Mouse (Mus musculus) WW6 (cell line): ENCODE data around the gene Ryr3.
"Not testable (repeated sequence)": the region's sequence is repeated elsewhere in the genome, so short reads cannot be mapped to it uniquely, and the experiment has no call there.

Source experiments
- DNase-seq: peaks from one replicate; pipeline ENCODE4 v3.0.0-alpha.2; 2013; ENCODE audit warnings: low read depth, low spot score

Ryr3 gene

DNA sequence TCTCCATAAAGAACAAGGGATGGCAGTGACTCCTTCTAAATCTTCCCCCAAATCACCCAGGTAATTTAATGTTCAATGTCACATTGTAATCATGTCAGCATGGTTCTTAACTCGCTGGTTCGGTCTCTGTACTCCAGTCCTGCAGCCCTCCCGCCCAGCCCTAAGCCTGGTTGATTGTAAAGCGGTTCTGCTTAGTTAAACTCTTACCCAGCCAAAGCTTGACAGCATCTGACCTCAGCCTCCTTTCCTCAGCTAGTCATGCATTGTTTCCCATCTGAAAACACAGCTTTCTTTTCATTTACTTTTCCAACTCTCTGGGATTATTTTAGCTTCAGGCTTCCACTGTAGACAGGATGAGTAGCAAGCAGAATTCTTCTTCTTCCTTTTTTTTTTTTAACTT is 121.7 kb downstream of the Ryr3 start:
- DNase-seq: no peak

DNA sequence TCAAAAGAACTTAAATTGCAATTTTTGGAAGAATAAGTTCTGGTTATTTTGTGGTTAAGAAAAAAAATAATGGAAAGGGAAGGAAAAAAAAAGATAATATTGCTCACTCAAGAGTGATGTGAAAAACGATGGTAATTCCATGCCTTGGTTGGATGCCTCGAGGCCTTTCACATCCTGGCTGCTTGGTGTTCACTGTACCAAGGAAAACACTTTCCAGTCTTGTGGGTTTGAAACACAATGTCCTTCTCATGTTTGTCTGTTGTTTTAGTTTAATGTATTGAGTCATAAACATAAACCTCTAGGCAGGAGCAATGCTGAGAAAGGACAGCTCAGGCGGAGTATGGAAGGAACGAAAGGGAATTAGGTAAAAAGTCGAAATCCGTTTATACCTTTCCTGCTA is 122.8 kb downstream of the Ryr3 start:
- DNase-seq: no peak

DNA sequence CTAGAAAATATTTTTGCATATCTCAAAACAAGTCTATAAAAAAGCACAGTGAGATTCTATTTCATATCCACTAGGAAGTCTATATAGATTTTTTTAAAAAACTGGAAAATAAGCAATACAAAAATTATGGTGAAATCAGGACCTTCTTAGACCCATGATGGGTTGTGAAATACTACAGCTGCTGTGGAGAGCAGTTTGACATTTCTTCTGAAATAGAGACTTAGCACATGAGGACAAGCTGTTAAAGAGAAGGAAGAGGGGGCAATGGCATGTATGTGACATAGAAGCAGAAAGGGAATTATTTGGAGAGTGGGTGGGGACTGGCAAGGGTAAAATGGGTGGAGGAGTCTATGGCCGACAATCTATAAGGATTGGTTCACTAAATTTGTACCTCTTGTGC is 124.1 kb downstream of the Ryr3 start:
- no peak for DNase-seq

DNA sequence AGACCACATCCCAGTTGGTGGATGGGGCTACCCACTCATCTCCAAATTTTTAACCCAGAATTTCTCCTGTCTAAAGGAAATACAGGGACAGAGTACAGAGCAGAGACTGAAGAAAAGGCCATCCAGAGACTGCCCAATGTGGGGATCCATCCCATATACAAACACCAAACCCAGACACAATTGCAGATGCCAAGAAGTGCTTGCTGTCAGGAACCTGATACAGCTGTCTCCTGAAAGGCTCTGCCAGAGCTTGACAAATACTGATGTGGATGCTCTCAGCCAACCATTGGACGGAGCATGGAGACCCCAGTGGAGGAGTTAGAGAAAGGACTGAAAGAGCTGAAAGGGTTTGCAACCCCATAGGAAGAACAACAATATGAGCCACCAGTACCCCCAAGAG is 125.6 kb downstream of the Ryr3 start:
- not testable (repeated sequence) for DNase-seq

DNA sequence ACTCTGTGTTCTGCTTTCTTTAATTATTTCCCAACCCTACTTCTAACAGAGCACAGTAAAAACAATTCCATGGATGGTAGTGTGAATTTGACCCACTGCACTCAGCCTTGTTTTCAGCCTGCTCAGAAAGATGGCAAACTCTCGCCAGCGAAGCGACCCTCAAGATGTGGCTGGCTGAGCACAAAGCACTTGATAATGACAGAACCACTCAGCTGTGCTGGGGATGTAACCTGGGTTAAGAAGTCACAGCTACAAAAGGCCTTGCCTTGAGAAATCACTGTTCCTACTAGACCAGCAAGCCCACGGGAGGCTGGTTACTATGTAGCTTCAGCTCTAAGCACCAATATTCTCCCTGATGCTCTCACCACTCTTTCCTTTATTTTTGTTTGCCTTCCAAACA is 140.5 kb downstream of the Ryr3 start:
- DNase-seq: no peak

DNA sequence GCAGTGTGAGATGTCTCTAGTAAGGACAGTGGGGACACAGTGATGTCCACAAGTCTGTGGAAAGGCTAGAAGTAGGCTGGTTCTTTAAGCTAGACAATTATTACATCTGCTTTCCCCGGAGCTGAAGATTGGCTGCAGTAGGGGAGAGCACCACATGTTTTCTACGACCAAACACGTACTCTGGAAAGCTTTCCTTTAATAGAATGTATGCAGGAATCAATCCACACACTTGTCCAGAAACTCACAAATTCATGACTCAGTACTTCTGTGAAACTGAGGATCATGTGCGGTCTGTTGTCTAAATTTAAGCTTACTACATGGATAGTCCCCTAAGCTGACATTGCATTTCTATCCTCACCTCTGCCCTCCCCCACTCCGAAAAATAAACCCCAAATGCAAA is 157.5 kb downstream of the Ryr3 start:
- DNase-seq: no peak

DNA sequence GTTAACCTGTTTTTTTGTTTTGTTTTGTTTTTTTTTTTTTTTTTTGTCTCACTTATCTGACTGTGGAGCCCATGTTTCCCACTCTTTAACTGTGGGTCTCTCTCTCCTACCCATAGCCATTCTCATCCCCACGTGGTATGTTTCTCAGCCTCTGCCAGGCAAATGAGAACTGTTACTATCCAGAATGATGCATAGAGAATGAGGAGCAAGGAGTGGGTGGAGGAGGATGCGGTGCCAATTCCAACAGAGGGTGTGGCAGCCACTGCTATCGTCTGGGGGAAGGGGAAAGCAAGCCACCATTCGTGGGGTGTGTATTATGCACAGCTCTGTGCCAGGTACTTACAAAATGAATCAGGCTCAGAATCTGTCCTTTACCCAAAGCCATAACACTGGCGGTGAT is 158.0 kb downstream of the Ryr3 start:
- no peak for DNase-seq

DNA sequence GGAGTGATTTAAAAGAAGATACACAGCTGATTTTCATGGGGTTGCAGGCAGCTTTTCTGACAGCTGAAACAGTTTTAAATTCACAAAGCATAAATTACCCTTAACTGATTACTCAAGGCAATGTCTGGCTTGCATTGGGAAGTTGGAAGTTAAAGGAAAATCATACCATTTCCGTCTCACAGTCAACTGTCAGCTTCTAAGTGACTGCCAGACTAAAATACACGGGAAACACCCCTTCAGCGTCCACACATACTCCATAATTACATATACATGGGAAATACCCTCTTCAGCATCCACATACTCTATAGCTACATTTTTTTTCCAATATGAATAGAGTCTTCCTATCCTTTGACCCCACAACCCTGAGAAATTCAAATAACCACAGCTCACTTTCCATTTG is 158.8 kb downstream of the Ryr3 start:
- no peak for DNase-seq

DNA sequence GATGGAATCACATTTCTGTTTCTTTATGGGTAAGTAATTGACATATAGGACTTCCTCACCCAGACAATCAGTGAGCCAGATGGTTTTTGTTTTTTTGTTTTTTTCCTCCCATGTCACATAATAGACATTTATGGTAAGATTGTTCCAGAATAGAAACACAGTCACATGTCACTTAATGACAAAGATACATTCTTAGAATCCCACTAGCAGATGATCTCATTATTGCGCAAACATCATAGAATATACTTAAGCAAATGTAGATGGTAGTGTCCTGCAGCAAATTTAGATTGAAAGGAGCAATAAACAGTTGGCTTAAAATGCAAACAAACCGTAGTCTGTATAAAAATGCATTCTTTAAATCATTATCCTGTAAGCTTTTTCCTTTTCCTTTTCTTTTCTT is 161.3 kb downstream of the Ryr3 start:
- DNase-seq: no peak

DNA sequence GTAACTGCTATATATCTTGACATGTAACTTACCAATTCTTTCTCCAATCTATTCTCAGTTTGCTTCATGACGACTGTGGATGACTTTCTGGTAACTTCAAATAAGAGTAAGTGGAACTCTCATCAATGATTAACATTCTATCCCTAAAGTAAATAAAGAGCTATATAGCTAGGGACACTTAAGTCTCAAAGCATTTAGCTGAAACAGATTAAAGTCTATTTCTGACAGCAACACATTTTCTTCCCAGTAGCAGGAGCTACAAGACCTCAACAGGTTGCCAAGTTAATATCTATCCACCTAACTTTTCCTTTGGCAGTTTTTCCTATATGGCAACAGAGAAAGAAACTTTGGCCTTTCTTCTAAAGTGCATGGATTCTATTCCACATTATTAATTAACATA is 167.1 kb downstream of the Ryr3 start:
- no peak for DNase-seq

DNA sequence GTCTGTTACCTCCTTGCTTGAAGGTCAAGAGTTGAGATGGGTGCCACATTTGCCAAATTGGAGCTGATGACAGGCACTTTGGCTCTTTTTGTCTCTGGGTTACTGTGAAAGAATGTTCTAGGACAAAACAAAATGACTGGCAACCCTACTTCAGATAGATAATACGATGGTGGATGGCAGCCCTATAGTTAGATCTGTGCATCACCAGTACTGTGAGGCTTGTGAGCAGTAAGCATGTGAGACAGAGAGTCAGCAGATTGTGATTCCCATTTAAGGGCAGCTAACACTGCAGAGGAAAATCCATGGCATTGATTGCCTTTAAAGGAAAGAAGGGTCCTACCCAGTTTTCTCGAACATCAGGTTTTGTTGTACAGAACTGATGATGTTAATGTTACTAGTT is 180.3 kb downstream of the Ryr3 start:
- no peak for DNase-seq

DNA sequence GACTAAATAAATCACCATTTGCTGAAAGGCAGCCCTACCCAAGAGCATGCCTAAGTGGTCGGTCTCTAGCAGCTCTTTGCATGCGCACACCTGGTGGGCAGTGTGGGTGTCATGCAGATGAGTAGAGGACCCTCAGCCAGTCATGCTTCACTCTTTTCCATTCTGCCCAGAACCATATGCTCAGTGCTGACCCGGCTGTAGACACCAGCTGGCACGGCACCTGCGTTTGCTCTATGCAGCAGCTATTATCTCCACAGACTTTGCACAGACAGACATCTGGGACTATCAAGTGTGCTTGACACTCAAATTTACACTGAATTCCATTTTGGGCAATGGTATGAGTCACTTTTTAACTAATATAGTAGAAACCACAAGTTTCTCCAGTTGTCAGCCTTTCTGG is 186.2 kb downstream of the Ryr3 start:
- no peak for DNase-seq

DNA sequence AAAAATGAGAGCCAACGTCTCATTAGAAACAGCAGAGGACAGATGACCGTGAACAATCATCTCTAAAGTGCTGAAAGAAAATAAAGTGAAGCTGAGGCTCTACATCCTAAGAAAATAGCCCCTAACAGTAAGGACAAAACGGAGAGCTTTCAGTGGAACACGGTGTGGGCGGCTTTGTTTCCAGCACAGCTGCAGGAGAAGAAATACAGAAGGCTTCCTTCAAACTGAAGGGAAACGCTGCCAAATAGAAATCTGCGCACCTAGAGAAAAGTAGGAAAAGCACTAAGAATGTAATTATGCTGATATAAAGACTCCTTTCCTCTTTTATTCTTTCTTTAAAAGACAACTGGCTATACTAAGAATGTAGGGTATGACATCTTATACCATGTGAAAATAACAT is 197.0 kb downstream of the Ryr3 start:
- no peak for DNase-seq

DNA sequence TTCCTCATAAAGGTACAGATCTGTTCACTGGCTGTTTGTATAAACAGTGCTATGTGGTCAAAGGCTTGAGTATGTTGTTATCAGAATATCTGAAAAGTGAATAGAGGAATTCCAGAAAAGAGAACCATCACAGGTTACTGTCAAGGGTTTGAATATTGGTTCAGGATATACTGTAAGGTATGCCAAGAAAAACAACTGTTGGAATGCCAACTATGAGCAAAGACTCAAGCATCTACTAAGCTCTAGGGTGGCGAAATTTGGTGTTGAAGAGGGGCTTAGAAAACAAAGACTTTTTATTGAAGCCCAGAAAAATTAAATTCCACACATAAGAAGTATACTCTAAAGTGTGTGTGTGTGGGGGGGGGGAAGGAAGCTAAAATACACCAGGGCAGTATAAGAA is 198.6 kb downstream of the Ryr3 start:
- DNase-seq: no peak

DNA sequence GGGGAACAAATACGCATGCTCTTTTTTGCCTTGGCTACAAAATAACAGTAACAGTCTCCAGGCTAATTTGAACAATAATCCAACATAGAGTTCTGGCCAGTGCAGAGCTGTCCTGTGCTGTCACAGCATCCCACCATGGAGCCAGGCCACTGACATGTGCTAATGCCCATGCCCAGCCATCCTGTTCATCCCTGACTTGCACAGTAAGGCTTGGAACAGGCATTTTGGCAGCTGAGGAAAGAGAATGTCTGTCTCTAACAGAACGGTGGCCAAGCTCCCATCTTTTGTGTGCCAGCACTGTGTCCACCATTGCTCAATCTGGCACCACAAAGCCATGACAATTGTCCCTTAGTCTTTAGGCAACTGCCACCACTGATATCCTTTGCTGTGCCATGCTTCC is 200.7 kb downstream of the Ryr3 start:
- DNase-seq: no peak

DNA sequence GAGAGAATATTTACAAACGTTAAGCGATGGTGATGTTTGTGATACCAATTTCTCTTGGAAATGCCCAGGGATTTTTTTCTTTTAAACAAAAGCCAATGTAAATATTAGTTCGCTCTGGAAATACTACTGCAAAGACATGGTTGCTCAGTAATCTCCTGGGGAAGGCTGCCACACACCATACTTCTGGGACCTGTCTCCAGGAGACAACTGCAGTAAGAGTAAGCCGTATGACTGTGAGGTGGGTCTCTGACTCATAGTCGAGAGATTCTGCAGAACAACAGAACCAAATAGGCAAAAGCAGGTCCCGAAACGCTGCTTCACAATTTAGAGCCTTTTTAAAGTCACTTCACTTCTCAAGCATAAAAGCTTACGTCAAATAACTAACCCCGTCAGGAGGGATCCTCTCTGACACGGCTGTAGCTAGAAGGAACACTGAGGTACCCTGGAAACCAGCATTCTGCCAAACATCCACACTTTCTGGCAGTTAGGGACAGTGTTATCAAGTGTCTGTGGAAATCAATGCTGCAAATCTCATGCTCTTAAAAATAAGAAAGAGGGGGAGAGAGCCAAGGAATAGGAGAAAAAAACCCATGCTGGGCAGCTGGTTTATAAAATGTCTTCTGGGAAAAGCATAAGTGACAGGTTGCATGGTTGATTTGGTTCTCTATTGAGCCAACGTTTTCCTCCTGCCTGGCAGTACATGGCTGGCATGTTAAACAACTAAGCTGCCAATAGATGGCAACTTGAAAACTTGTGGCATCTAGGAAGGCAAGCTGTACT is 207.7 kb downstream of the Ryr3 start:
- DNase-seq: no peak

DNA sequence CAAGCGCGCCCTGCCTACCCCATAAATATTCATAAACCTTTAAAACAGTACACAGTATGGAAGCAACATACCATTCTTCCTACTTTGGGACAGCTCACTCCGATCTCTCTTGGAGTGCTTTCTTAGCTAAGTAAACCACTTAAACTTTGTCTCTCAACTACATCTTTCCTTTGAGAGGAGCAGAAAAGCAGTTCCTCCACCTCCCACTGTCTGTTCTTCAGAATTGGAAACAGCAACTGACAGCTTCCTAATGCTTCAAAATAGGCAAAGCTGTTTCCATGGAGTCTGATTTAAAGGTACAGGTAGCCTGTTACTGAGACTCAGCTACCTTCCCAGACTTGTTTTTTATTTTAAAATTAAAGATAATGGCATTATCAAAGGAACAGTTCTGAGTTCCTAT is 218.4 kb downstream of the Ryr3 start:
- no peak for DNase-seq

DNA sequence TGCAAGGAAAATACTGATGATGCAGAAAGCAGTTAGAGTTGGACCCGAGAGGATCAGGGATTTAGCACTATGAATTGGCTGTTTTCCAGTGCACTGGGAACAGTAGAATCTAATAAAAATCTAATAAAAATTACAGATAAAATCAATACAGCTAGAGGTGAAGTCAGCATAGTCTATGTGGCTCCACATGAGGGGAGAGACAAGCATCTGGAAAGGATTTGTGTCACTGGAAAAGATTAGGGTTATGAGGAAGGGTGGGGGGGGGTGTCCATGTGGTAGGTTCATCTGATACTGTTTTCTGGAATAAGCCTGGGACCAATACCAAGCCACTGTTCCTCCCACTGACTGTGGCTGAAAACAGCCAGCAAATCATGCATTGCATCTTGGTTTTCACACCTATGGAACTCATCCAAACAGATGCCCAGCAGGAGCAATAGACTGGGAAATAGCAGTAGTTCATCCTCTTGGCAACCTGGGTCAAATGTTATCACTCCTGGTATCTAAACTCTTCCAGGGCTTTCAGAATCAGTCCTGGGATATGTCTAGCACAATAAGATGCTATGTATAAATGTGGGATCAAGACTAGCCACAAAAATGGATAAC is 233.9 kb downstream of the Ryr3 start:
- DNase-seq: no peak

DNA sequence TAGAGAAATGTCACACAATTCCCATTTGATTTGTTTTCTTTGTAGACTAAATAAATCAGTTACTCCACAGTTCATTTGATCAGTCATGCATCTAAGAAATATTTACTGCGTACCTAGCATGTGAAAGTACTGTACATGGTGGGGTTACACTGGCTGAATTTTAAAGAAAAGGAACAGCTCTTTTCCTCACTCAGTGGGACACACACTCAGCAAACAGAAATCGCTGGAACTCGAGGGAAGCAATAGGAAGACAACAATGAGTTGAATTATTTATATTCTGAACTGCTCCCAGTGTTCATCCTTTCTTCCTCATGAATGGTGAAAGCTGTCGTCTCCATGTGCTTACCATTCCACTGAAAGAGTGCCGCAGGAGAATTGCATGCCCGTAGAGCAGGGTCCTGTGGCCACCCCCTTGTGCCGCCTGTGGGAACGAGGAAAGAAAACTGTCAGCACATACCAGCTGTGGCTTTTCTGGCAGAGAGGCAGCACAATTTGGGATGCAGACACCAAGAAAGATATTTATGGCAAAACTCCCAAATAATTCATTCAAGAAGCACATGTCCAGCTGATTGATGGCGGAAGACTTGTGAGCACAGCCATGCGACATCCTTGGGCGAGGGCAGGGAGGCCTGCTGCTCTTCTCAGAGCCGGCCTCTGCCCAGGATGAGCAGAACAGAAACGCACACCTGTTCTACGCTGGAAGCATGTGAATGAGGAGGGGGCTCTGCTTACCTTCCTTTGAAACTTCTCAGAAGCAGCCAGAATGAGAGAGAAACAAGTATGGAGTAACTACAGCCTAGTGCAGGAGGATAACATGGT is 249.9 kb downstream of the Ryr3 start:
- DNase-seq: no peak

DNA sequence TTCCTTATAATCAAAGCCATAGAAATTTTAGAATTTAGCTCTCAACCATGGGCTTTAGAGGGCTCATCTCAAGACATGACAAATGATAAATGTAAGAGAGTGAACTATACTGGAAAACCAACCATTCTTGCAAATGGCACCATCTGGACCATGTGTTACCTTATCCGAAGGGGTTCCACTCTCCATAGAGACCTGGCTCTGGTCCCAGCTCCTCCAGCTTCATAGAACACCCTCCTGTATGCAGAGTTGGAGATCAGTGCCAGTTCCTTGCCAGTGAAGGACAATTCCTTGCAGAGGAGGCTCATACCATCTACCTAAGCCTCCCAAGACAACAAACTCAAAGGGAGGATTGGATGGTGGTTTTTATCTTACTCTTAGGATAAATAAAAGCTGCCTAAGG is 268.0 kb downstream of the Ryr3 start:
- DNase-seq: no peak

DNA sequence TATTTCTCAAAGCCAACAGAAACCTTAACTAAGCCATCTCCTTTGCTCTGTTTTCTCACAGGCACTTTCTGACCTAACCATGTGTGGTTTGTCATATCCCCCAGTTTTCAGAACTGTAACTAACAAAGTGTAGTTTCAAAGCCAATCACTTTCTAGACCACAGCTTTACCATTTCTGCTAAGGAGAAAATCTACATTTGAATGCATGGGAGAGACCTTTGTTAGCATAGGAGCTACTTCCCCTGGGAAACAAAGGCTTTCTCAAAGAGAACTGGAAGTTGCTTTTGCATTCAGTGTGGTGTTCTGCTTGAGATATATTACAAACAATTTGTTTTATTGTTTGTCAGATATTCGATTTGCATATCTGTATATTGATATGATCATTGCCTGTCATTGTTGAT is 285.1 kb downstream of the Ryr3 start:
- no peak for DNase-seq

DNA sequence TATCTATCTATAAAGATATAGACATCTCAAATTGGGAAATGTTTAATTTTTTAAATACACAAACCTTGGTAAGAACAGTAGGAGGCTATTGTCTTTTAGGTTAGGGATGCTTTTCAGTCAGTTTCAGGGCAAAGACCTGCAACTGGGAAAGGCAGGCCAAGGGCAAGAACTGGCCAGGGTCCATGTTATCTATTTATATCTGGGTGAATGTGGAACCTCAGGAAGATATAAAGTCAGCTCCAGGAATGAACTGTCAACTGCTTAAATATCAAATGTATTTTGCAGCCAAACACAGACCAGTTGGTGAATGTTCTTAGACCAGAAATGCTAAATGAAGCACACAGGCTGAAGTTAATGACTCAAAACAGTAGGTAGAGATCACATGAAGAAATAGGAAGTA is 303.1 kb downstream of the Ryr3 start:
- DNase-seq: no peak

DNA sequence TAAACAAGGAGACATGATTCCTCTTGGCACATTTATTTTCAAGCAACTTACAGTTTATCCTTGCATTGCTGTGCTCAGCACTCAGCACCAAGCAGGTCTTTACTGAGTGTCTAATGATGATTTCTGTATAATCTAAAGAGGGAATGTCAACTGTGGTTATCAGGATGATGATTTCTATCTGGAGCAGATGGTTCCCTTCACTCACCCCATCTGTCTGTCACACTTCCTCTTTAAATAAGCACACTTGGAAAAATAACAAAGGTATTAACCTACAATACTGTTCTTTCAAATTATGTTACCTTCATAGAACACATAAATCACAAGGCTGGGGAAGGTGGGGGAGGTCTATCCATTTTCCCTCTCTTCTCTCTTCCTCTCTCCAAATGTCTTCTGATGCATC is 304.3 kb downstream of the Ryr3 start:
- no peak for DNase-seq
